In the genomic region with DNA sequence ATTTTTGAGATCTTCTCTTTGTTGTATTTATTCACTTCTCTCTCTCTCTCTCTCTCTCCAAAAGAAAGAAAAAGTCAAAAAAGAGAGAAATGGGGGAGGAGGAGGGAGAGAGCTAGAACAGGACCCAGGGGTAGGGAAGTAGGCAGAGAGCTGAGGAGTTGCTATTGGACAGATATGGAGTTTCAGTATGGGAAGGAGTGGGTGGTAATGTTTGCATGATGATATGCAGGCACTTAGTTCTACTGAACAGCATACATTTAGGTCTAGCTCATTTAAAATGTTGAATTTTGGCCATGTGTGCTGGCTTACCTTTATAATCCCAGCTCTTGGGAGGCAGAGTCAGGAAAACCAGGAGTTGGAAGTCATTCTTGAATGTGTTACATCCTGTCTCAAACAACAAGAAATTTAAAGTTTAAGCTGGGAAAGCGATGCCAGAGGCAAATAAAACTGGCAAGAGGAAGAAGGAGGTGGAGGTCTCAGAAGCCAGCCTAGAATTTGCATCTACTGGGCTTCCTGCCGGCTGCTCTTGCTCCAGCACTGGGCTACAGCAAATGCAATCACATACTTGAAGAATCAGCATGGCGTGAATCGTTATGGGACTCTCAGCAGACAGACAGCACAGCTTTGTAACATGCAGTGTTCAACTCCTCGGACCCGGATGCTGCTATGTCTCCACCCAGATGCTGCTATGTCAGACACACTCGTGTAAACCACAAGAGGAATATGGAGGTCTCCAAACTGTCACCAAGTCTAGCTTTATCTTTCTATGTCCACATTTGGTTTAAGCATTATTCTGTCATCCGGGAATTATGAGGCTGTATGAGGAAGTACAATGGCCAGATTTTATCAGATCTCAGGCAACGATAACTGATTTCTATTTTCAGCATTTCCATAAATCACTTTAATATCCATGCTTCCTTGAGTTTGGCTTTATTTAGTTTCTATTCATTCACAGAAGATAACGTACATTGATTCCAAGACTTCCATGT, we compare ENCODE assay signal across 30 mouse cellular contexts. TPM values are rescaled to one million over a fixed set of nuclear protein-coding genes. Genes with fewer than 3 reads are reported as not detected.
DNase-seq lines count a peak whose midpoint lies in the region; ATAC-seq and TF ChIP-seq lines count a peak whose summit lies in the region.
"Had no signal": no experiment of that assay in that cellular context is flagged by ENCODE, and none has a peak within 500 bp of the region (broad histone marks: within the 10 kb centered on the region; RNA-seq: fewer than 3 reads in every experiment).

No protein-coding gene starts in this region.

- 53% methylated on average over 10 of the region's 10 CpGs for whole genome bisulfite sequencing in heart, adult 2 months
- 68% methylated on average over 10 of the region's 10 CpGs for WGBS in kidney, embryonic 15.5 days
- 72% methylated on average over 10 of the region's 10 CpGs for WGBS in kidney, embryonic 14.5 days

- DNase-seq in heart, adult 2 months: peak; percentile 30 to 32
- DNase-seq in heart, postnatal 25 days (ENCODE audit: low spot score): no peak
- DNase-seq in lung, postnatal 36 days: peak; percentile 21
- no peak for DNase-seq in lung, postnatal 10 days
- no peak for DNase-seq in spleen, postnatal 10 days (ENCODE audit: low spot score in 2 of 2)
- DNase-seq: adrenal gland, adult 8-10 months; cerebellum, adult 8-10 months; cerebellum, postnatal 25 days; forebrain, postnatal 0 days; gastrocnemius, postnatal 36 days; heart, postnatal 10 days; kidney, postnatal 25 days; right cerebral cortex, adult 18-20 months; spleen, adult 18-20 months; thymus, adult 2 months; thymus, postnatal 36 days had no signal

- H3K27ac ChIP-seq in heart, adult 2 months: peak overlapping the region; percentile 69
- peak overlapping the region; percentile 54; the same call in 1 of the 2 replicates for H3K27ac ChIP-seq in kidney, embryonic 15.5 days
- H3K27ac ChIP-seq in kidney, embryonic 14.5 days (ENCODE audit: low read depth, low read length): no peak overlapping the region
- H3K27ac ChIP-seq: embryonic facial prominence, embryonic 10.5 days; embryonic facial prominence, embryonic 15.5 days; forebrain, embryonic 12.5 days; hindbrain, embryonic 12.5 days; limb, embryonic 13.5 days; lung, embryonic 15.5 days; stomach, postnatal 0 days had no signal

- H3K4me3 ChIP-seq in heart, adult 2 months: no peak overlapping the region
- no peak overlapping the region for H3K4me3 ChIP-seq in kidney, embryonic 15.5 days (replicated peaks)
- H3K4me3 ChIP-seq in kidney, embryonic 14.5 days (ENCODE audit: low read length): no peak overlapping the region
- H3K4me3 ChIP-seq: embryonic facial prominence, embryonic 10.5 days; embryonic facial prominence, embryonic 15.5 days; forebrain, embryonic 12.5 days; hindbrain, embryonic 12.5 days; limb, embryonic 13.5 days; lung, embryonic 15.5 days had no signal

- H3K9me3 ChIP-seq in kidney, embryonic 15.5 days (replicated peaks): no peaks in the 10 kb centered on the region
- H3K9me3 ChIP-seq in kidney, embryonic 14.5 days (ENCODE audit: control insufficient read depth, low read length): no peaks in the 10 kb centered on the region
- H3K9me3 ChIP-seq: embryonic facial prominence, embryonic 10.5 days; embryonic facial prominence, embryonic 15.5 days; forebrain, embryonic 12.5 days; hindbrain, embryonic 12.5 days; limb, embryonic 13.5 days; lung, embryonic 15.5 days had no signal

- H3K9ac ChIP-seq in heart, adult 2 months (ENCODE audit: low read depth, low read length): no peak overlapping the region
- H3K9ac ChIP-seq in kidney, embryonic 15.5 days: no peak overlapping the region
- H3K9ac ChIP-seq in kidney, embryonic 14.5 days (ENCODE audit: low read depth, low read length): no peak overlapping the region
- H3K9ac ChIP-seq: embryonic facial prominence, embryonic 15.5 days; forebrain, embryonic 12.5 days; forebrain, postnatal 0 days; hindbrain, embryonic 12.5 days; limb, embryonic 13.5 days; lung, embryonic 15.5 days had no signal

- H3K36me3 ChIP-seq in heart, adult 2 months (ENCODE audit: control insufficient read depth, insufficient read depth, low read length): peaks cover 3% of the 10 kb centered on the region
- no peaks in the 10 kb centered on the region for H3K36me3 ChIP-seq in kidney, embryonic 15.5 days
- H3K36me3 ChIP-seq in kidney, embryonic 14.5 days (ENCODE audit: control insufficient read depth, insufficient read depth, low read length): no peaks in the 10 kb centered on the region
- H3K36me3 ChIP-seq: embryonic facial prominence, embryonic 10.5 days; embryonic facial prominence, embryonic 15.5 days; forebrain, embryonic 12.5 days; hindbrain, embryonic 12.5 days; limb, embryonic 13.5 days; lung, embryonic 15.5 days had no signal

- ATAC-seq in kidney, embryonic 15.5 days (replicated peaks; ENCODE audit: low FRiP score): no peak
- ATAC-seq in kidney, embryonic 14.5 days (ENCODE audit: low FRiP score, low TSS enrichment): no peak
- ATAC-seq: forebrain, postnatal 0 days; intestine, postnatal 0 days; midbrain, embryonic 16.5 days had no signal

- H3K27me3 ChIP-seq in heart, adult 2 months (ENCODE audit: control insufficient read depth, insufficient read depth, low read length): no peaks in the 10 kb centered on the region
- H3K27me3 ChIP-seq in kidney, embryonic 15.5 days: no peaks in the 10 kb centered on the region
- H3K27me3 ChIP-seq in kidney, embryonic 14.5 days (ENCODE audit: control insufficient read depth, insufficient read depth, low read length): no peaks in the 10 kb centered on the region
- H3K27me3 ChIP-seq: embryonic facial prominence, embryonic 15.5 days; forebrain, embryonic 12.5 days; hindbrain, embryonic 12.5 days; limb, embryonic 13.5 days; lung, embryonic 15.5 days had no signal

- intact Hi-C loops in heart, adult 2 months (cut with DNase I): loop anchor here (1.0 to 5.0 kb wide), 5 partner anchors 46 to 224 kb away; no protein-coding TSS in a partner anchor
- intact Hi-C loops in heart, postnatal 25 days (cut with DNase I): no loop called here

- TF ChIP-seq POLR2A in heart, adult 2 months (IDR thresholded peaks at IDR 0.05; ENCODE audit: insufficient read depth, low read depth, low read length): no peak

- H3K79me2 ChIP-seq in heart, adult 2 months (replicated peaks; ENCODE audit: control insufficient read depth, insufficient read depth, low read length): no peaks in the 10 kb centered on the region

- no peak for TF ChIP-seq CTCF in heart, adult 2 months (IDR thresholded peaks at IDR 0.05)

- H3K4me1 ChIP-seq in heart, adult 2 months (ENCODE audit: control insufficient read depth, insufficient read depth, low read length): peaks cover 5% of the 10 kb centered on the region
- no peaks in the 10 kb centered on the region for H3K4me1 ChIP-seq in kidney, embryonic 15.5 days
- H3K4me1 ChIP-seq in kidney, embryonic 14.5 days (ENCODE audit: control insufficient read depth, insufficient read depth, low read length): no peaks in the 10 kb centered on the region
- H3K4me1 ChIP-seq: forebrain, embryonic 12.5 days; hindbrain, embryonic 12.5 days; lung, embryonic 15.5 days had no signal

- no peak overlapping the region for H3K4me2 ChIP-seq in kidney, embryonic 15.5 days
- H3K4me2 ChIP-seq in kidney, embryonic 14.5 days (replicated peaks; ENCODE audit: low read depth, low read length): no peak overlapping the region
- H3K4me2 ChIP-seq: embryonic facial prominence, embryonic 15.5 days; forebrain, embryonic 12.5 days; heart, embryonic 11.5 days; hindbrain, embryonic 12.5 days; limb, embryonic 13.5 days; liver, embryonic 11.5 days; lung, embryonic 15.5 days; midbrain, embryonic 11.5 days had no signal

- TF ChIP-seq EP300 in heart, adult 2 months (IDR thresholded peaks at IDR 0.05; ENCODE audit: insufficient read depth, low read depth, low read length): peak; percentile 49; the same call in 1 of the 2 replicates

RNA-seq across cellular contexts. Expression of a gene that starts 20.5 kb away (rescaled TPM):
- total RNA-seq in heart, adult 2 months (2021): 10 to 100 TPM; 64.7 to 89.1 TPM
- 31.9 and 43.5 TPM in 2 replicates for polyA plus RNA-seq in heart, adult 2 months (2012; rRNA removed)
- total RNA-seq in heart, postnatal 25 days (2021): 10 to 100 TPM; 46.0 to 51.8 TPM
- 73.7 and 75.2 TPM in 2 replicates for polyA plus RNA-seq in kidney, embryonic 15.5 days (2015; fragmentation: Nextera tagmentation; extraction: Ambion mirVana)
- polyA plus RNA-seq in kidney, embryonic 14.5 days (2014; fragmentation: Nextera tagmentation; extraction: Ambion mirVana): 40.9 and 52.1 TPM in 2 replicates

Comparison
In these comparisons a context has a peak if more than half of its experiments do, and no peak if none do; other contexts are left out.
1. DNase-seq: peak in heart, adult 2 months (2 of 2) and lung, postnatal 36 days (single experiment); none in heart, postnatal 25 days (single experiment), lung, postnatal 10 days (single experiment) and spleen, postnatal 10 days (0 of 2).